ENCODE assay signal across 8 mouse cellular contexts in the genomic region with DNA sequence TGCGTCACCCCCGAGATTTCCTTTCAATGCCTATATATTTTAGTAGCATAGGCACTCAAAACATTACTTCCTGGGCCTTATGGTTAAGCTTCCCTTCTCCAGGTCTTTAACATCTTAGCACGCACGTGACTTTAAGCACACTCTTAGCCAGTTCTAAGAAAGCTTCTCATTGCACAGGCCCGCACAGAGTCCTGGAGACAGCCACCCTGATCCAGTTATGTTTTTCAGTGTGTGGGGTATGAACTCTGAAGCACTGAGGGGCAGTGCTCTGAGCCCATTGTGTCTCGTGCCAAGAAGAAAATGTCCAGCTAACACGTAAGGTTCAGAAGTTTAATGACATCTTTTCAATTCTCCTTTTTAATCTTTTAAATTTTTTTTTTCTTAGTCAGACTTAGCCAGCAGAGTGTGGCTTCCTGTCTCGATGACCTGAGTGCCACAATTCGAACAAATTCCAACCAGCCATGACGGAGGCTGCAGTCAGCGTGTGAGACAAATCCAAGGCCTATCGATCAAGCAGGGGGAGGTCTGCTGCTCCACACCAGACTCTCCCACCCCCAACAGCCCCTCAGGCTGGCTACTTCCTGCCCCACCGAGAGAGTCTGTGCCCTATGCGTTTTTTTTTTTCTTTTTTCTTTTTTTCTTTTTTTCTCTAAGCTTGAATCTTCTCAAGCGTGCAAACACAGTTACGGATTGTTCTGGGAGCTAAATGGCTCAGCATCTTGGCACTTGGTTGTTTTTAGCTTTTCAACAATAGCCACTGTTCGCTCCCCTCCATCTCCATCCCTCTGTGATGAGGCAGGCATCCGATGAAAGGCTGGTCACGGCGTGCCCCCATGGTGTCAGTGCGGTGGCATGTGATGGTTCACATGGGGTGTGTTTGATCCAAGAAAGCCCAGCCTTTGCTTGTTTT.
DNase-seq lines count a peak whose midpoint lies in the region; ATAC-seq lines count a peak whose summit lies in the region.

No protein-coding gene starts in this region.

- peak; percentile 77 for ATAC-seq in hindbrain, embryonic 14.5 days (ENCODE audit: low FRiP score)
- peak; percentile 73 for ATAC-seq in neural tube, embryonic 12.5 days (ENCODE audit: low FRiP score, low read depth)
- no peak for ATAC-seq in liver, embryonic 11.5 days (replicated peaks; ENCODE audit: low FRiP score)

- no peak overlapping the region for H3K4me3 ChIP-seq in hindbrain, embryonic 14.5 days (replicated peaks; ENCODE audit: low read length)
- H3K4me3 ChIP-seq in neural tube, embryonic 12.5 days: no peak overlapping the region
- no peak overlapping the region for H3K4me3 ChIP-seq in liver, embryonic 11.5 days (ENCODE audit: low read depth, low read length)

- peaks cover 28% of the 10 kb centered on the region for H3K4me1 ChIP-seq in hindbrain, embryonic 14.5 days (replicated peaks; ENCODE audit: control insufficient read depth, insufficient read depth, low read length)
- peaks cover 36% of the 10 kb centered on the region for H3K4me1 ChIP-seq in neural tube, embryonic 12.5 days
- no peaks in the 10 kb centered on the region for H3K4me1 ChIP-seq in liver, embryonic 11.5 days (replicated peaks; ENCODE audit: control insufficient read depth, insufficient read depth, low read length)

- H3K27me3 ChIP-seq in hindbrain, embryonic 14.5 days (ENCODE audit: control insufficient read depth, insufficient read depth, low read length): no peaks in the 10 kb centered on the region
- H3K27me3 ChIP-seq in neural tube, embryonic 12.5 days (replicated peaks): no peaks in the 10 kb centered on the region
- no peaks in the 10 kb centered on the region for H3K27me3 ChIP-seq in liver, embryonic 11.5 days (replicated peaks; ENCODE audit: control insufficient read depth, insufficient read depth, low read length)

- H3K36me3 ChIP-seq in hindbrain, embryonic 14.5 days (replicated peaks; ENCODE audit: control insufficient read depth, insufficient read depth): no peaks in the 10 kb centered on the region
- no peaks in the 10 kb centered on the region for H3K36me3 ChIP-seq in neural tube, embryonic 12.5 days
- H3K36me3 ChIP-seq in liver, embryonic 11.5 days (ENCODE audit: control insufficient read depth, insufficient read depth, low read length): no peaks in the 10 kb centered on the region

- peak; percentile 59 to 70 for DNase-seq in layer of hippocampus, adult 8-10 months (ENCODE audit: low spot score in 2 of 2)
- no peak for DNase-seq in layer of hippocampus, postnatal 14 days (ENCODE audit: low spot score in 2 of 2)
- peak; percentile 58 for DNase-seq in embryo, embryonic 9.5 days (ENCODE audit: extremely low spot score)
- DNase-seq in hindbrain, embryonic 14.5 days (ENCODE audit: low spot score): peak; percentile 35
- DNase-seq in adrenal gland, postnatal 10 days: no peak
- DNase-seq in c-Kit-positive CD71-positive TER-119-positive erythroid progenitor cells, embryonic 14.5 days (ENCODE audit: low spot score): no peak
- no peak for DNase-seq in liver, embryonic 11.5 days (ENCODE audit: low spot score)

- H3K27ac ChIP-seq in hindbrain, embryonic 14.5 days: peak overlapping the region; percentile 69
- H3K27ac ChIP-seq in neural tube, embryonic 12.5 days: no peak overlapping the region
- H3K27ac ChIP-seq in liver, embryonic 11.5 days (ENCODE audit: low read depth, low read length): no peak overlapping the region

- no peak overlapping the region for H3K9ac ChIP-seq in hindbrain, embryonic 14.5 days
- H3K9ac ChIP-seq in neural tube, embryonic 12.5 days: no peak overlapping the region
- no peak overlapping the region for H3K9ac ChIP-seq in liver, embryonic 11.5 days (ENCODE audit: low read depth, low read length)

- WGBS in hindbrain, embryonic 14.5 days: 18% methylated on average over 21 of the region's 21 CpGs
- 31% methylated on average over 21 of the region's 21 CpGs for WGBS in neural tube, embryonic 12.5 days
- WGBS in liver, embryonic 11.5 days: 74% methylated on average over 21 of the region's 21 CpGs

- H3K4me2 ChIP-seq in hindbrain, embryonic 14.5 days (replicated peaks): no peak overlapping the region
- no peak overlapping the region for H3K4me2 ChIP-seq in neural tube, embryonic 12.5 days (replicated peaks)
- H3K4me2 ChIP-seq in liver, embryonic 11.5 days: no peak overlapping the region

- H3K9me3 ChIP-seq in hindbrain, embryonic 14.5 days (ENCODE audit: control insufficient read depth, low read length): no peaks in the 10 kb centered on the region
- no peaks in the 10 kb centered on the region for H3K9me3 ChIP-seq in neural tube, embryonic 12.5 days
- no peaks in the 10 kb centered on the region for H3K9me3 ChIP-seq in liver, embryonic 11.5 days (ENCODE audit: control insufficient read depth, low read length)

Comparison
In these comparisons a context has a peak if more than half of its experiments do, and no peak if none do; other contexts are left out.
1. DNase-seq: peak in layer of hippocampus, adult 8-10 months (2 of 2), embryo, embryonic 9.5 days (single experiment) and hindbrain, embryonic 14.5 days (single experiment); none in layer of hippocampus, postnatal 14 days (0 of 2), adrenal gland, postnatal 10 days (single experiment), c-Kit-positive CD71-positive TER-119-positive erythroid progenitor cells, embryonic 14.5 days (single experiment) and liver, embryonic 11.5 days (single experiment).